Mouse (Mus musculus) forebrain, embryonic 15.5 days (tissue): Measurements from ENCODE around the gene Crhbp. TPM values are rescaled to one million over a fixed set of nuclear protein-coding genes. Genes with fewer than 3 reads are reported as not detected.
A peak's percentile ranks its signal among the peaks of the same experiment; 100 is the strongest.

Source experiments
- ATAC-seq: fragments of 200-750 bp; cut with Nextera tagmentation; replicated peaks from 2 replicates; pipeline ENCODE4 v1.8.0; 2017; ENCODE audit warnings: mild to moderate bottlenecking, moderate TSS enrichment, moderate library complexity
- H3K27ac ChIP-seq: fragments of 300-500 bp; sonication (generic); replicated peaks from 2 replicates; pipeline ENCODE4 v1.5.1; 2015; ENCODE audit warnings: mild to moderate bottlenecking, inconsistent platforms
- H3K27me3 ChIP-seq: fragments of 300-500 bp; sonication (generic); 2 replicates; pipeline ENCODE4 v1.6.1; 2015; ENCODE audit warnings: inconsistent platforms
- H3K36me3 ChIP-seq: fragments of 300-500 bp; sonication (generic); 2 replicates; pipeline ENCODE4 v1.6.1; 2015; ENCODE audit warnings: mild to moderate bottlenecking, inconsistent platforms
- H3K4me1 ChIP-seq: fragments of 300-500 bp; sonication (generic); 2 replicates; pipeline ENCODE4 v1.6.1; 2015; ENCODE audit warnings: inconsistent platforms
- H3K4me2 ChIP-seq: fragments of 300-500 bp; sonication (generic); replicated peaks from 2 replicates; pipeline ENCODE4 v1.6.1; 2015; ENCODE audit warnings: mild to moderate bottlenecking, inconsistent platforms
- H3K4me3 ChIP-seq: fragments of 300-500 bp; sonication (generic); 2 replicates; pipeline ENCODE4 v1.5.1; 2015; ENCODE audit warnings: mild to moderate bottlenecking, inconsistent platforms
- H3K9ac ChIP-seq: fragments of 300-500 bp; sonication (generic); replicated peaks from 2 replicates; pipeline ENCODE4 v1.6.1; 2015; ENCODE audit warnings: mild to moderate bottlenecking, inconsistent platforms
- H3K9me3 ChIP-seq: fragments of 300-500 bp; sonication (generic); 2 replicates; pipeline ENCODE4 v1.6.1; 2016; ENCODE audit warnings: inconsistent platforms
- WGBS: fragments of 180-500 bp; shearing (Covaris S2); methylation state at CpG from one replicate; pipeline ENCODE4 v1.1.7; 2015; ENCODE audit warnings: mixed read lengths; 5-methylcytosine and 5-hydroxymethylcytosine counted together
- polyA plus RNA-seq: library from polyadenylated mRNA; unstranded; fragments of >200 nt; fragmentation: Nextera tagmentation; extraction: Ambion mirVana; gene quantifications from 2 replicates; pipeline ENCODE4 v1.2.1, GENCODE M21; 2015

Crhbp gene
- 0.40 and 1.3 TPM in 2 replicates for polyA plus RNA-seq

DNA sequence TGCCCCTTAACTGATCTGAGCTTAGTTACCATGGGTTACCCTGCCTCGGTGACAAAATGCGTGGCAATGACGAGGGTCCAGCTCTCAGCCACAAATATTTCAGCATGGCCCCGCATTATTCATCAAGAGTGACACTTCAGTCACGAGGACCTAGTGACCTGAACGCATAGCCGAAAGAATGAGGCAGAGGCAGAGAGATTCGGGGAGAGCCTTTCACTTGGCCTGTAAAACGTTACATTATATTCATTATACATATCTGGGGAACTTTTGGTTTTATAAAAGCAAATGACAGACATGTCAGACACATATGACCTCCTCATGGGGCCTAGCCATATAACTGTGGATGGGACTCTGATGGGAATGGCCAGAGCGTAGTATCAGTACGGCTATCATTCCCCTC, at the start of gene Crhbp:
Gene Crhbp (minus strand): TSS at position 101 of the 400 bp plus-strand sequence.
- H3K4me3 ChIP-seq = peak within 1 kb of the TSS; percentile 45
- no peaks in the 10 kb centered on the region for H3K36me3 ChIP-seq
- peak within 1 kb of the TSS; percentile 96 for H3K4me2 ChIP-seq
- 57% methylated on average over 11 of the region's 11 CpGs for WGBS
- ATAC-seq = no peak
- H3K4me1 ChIP-seq = peaks cover 15% of the 10 kb centered on the region
- H3K27ac ChIP-seq = no peak within 1 kb of the TSS
- peaks cover 21% of the 10 kb centered on the region; the same call in 1 of the 2 replicates for H3K27me3 ChIP-seq
- H3K9ac ChIP-seq = peak within 1 kb of the TSS; percentile 46
- H3K9me3 ChIP-seq = no peaks in the 10 kb centered on the region

DNA sequence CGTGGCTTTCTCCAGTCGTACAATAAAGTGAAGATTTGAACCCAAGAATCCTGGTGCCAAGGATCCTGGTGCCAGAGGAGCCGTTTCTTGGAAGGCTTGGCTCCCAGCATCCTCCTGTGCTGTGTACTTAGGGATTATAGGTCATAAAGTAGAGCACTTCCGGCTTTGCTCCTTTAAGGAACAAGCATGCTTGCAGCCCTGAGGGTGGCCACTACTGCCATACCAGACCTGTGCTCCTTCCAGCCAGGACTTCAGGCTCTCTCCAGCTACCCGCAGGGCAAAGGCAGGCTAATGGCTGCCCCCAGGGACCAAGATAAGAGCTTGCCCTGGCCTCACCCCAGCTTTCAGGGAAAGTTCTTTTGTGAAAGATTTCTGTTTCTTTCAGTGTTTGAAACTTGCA, 48.6 kb upstream of the Crhbp start:
- Histone ChIP-seq H3K36me3 (no peaks in the 10 kb centered on the region), H3K4me1 (no peaks in the 10 kb centered on the region), H3K9me3 (no peaks in the 10 kb centered on the region), H3K4me3 (no peak overlapping the region), H3K9ac (no peak overlapping the region), H3K27ac (no peak overlapping the region), H3K4me2 (no peak overlapping the region), H3K27me3 (no peaks in the 10 kb centered on the region)
- no peak for ATAC-seq
- WGBS = 73% methylated on average over 5 of the region's 5 CpGs

DNA sequence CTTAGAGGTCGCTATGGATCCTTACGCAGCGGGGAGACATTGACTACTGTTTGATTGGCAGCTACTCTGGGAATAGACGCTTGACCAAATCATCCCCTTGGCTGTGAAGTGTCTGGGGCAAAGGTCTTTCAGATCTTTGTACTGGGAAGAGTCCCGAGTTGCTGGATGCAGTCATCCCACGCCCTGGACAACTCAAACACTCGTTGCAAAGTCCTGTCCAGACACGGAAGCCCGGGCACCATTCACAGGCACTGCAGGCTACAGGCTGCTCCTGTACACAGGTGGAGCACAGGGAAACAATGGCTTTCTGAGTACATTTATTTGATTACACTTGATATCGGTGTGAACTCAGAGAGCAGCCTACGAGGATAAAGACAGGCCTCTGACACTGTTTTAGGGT, 46.6 kb upstream of the Crhbp start:
- H3K27ac ChIP-seq = no peak overlapping the region
- H3K4me2 ChIP-seq = no peak overlapping the region
- H3K9me3 ChIP-seq = no peaks in the 10 kb centered on the region
- no peaks in the 10 kb centered on the region for H3K4me1 ChIP-seq
- H3K4me3 ChIP-seq = no peak overlapping the region
- no peaks in the 10 kb centered on the region for H3K27me3 ChIP-seq
- 78% methylated on average over 11 of the region's 11 CpGs for WGBS
- H3K36me3 ChIP-seq = no peaks in the 10 kb centered on the region
- H3K9ac ChIP-seq = no peak overlapping the region
- no peak for ATAC-seq

DNA sequence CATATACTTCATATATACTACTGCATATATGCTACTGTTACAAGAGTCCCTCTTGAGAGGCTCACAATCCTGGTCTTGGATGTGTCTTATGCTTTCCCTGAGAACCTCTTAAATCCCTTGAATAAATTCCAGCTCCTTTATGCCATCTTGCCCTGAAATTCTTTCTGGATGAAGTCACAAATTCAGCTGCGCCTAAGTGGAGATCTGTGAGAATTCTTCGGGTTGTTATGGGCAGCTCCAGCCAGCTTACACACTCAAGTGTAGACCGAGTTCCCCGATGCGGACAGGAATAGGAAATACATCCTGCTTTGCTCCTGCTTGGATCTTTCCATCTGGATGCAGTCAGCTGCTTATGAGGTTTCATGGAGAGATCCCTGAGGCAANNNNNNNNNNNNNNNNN, 39.9 kb upstream of the Crhbp start:
- H3K36me3 ChIP-seq = no peaks in the 10 kb centered on the region
- H3K27me3 ChIP-seq = no peaks in the 10 kb centered on the region
- ATAC-seq = no peak
- no peak overlapping the region for H3K27ac ChIP-seq
- H3K4me2 ChIP-seq = no peak overlapping the region
- no peak overlapping the region for H3K9ac ChIP-seq
- H3K9me3 ChIP-seq = no peaks in the 10 kb centered on the region
- WGBS = 25% methylated on average over 5 of the region's 5 CpGs
- H3K4me1 ChIP-seq = no peaks in the 10 kb centered on the region
- H3K4me3 ChIP-seq = no peak overlapping the region

DNA sequence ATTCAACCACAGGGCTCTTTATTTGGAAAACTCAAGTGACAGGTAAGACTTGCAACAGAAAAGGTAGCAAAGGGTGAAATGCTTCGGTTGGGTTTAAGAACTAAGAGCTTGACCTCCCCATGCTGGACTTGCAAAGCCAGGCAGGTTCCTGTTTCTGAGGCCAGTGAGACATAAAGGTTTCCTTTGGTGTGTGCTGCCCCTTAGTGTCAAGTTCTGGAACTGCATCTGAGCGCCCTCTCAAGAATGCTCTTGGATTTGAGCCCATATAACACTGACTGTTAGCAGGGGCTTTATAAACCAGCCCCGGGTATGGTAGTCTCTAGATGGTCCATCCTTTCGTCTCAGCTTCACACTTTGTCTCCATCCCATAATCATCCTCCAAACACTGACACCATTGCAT, 36.7 kb upstream of the Crhbp start:
- Histone ChIP-seq H3K4me3 (no peak overlapping the region), H3K36me3 (no peaks in the 10 kb centered on the region), H3K9me3 (no peaks in the 10 kb centered on the region), H3K27me3 (no peaks in the 10 kb centered on the region), H3K4me1 (no peaks in the 10 kb centered on the region), H3K4me2 (no peak overlapping the region), H3K27ac (no peak overlapping the region), H3K9ac (no peak overlapping the region)
- ATAC-seq = peak; percentile 55; the same call in 1 of the 2 replicates
- WGBS = 14% methylated on average over 4 of the region's 4 CpGs

DNA sequence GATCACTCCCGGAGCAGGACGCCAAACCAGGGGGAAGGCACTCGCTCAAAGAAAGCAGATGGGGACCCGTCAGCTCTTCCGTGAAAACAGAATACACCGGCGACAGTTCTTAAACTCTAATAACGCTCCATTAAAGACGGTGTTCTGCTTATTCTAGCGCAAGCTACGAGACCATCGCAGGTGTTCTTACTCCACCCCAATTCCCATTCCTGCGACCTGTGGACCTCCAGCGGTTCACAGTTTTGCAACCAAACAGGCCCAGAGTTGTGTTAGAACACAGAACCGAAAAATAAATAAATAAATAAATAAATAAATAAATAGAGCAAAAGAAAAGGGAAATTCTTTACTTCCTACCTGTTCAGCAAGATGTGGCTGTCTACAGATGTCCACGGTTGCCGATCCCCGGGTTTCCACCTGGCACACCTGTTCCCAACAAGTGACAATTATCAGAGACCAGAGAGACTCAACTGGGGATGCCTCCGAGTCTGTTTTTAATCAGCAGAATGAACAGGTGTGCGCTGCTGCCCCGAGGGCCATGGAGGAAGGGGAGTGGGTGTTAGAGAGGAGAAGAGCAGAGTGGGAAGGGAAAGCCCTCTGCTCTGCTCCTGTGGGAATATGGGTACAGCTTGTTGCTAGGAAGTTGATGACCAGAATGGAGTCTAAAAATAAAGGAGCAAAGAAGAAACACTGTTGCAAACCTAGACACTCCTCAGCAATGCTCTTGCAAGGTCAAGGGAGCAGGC, 34.1 kb upstream of the Crhbp start, which contains the start of gene S100z:
Gene S100z (minus strand): TSS at position 51 of the 743 bp plus-strand sequence.
- no peak within 1 kb of the TSS for H3K4me2 ChIP-seq
- H3K4me1 ChIP-seq = no peaks in the 10 kb centered on the region
- no peak for ATAC-seq
- H3K4me3 ChIP-seq = no peak within 1 kb of the TSS
- no peaks in the 10 kb centered on the region for H3K36me3 ChIP-seq
- H3K9me3 ChIP-seq = no peaks in the 10 kb centered on the region
- WGBS = 90% methylated on average over 21 of the region's 21 CpGs
- no peak within 1 kb of the TSS for H3K27ac ChIP-seq
- H3K27me3 ChIP-seq = no peaks in the 10 kb centered on the region
- H3K9ac ChIP-seq = no peak within 1 kb of the TSS

DNA sequence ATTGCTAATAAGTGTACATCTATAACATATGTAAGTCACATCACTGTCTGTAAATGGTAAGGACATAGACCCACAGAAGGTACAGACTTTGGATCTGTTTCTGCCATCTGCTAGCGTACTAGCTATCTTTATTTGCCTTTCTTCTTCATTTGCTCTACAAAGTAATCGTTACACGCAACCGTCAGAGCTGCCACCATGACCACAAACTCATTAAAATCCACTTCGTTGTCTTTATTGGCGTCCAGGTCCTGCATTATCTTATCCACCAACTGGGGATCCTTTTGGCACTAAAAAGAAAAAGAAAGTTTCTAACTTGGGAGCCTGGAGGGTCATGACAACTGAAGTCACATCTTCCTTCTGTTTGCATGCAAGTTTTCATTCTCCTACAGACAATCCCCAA, 32.4 kb upstream of the Crhbp start:
- H3K27me3 ChIP-seq = no peaks in the 10 kb centered on the region
- 65% methylated on average over 6 of the region's 6 CpGs for WGBS

DNA sequence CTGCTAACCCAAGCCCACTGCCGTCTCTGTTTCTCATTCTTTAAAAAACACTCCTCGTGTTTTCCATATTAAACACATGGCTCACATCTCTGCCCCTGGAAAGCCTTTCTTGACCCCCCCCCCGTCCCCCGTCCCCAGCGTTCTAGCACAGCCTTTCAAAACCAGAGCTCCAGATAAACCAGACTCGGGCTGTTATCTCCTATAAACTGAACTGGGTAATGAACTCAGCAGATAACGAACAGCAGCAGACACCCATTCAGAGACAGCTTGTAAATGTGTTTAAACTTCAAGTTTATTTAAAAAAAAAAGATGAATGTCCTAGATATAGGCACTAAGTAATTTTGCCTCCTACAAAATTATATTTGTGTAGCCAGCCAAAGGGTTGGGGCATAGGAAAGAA, 30.4 kb upstream of the Crhbp start:
- ATAC-seq = no peak

More for the DNA sequence above, 32.4 kb upstream of the Crhbp start:
- ATAC-seq = no peak
- H3K27ac ChIP-seq = no peak overlapping the region
- no peak overlapping the region for H3K4me2 ChIP-seq
- no peak overlapping the region for H3K4me3 ChIP-seq
- H3K36me3 ChIP-seq = no peaks in the 10 kb centered on the region
- H3K9ac ChIP-seq = no peak overlapping the region
- H3K9me3 ChIP-seq = no peaks in the 10 kb centered on the region
- H3K4me1 ChIP-seq = no peaks in the 10 kb centered on the region

DNA sequence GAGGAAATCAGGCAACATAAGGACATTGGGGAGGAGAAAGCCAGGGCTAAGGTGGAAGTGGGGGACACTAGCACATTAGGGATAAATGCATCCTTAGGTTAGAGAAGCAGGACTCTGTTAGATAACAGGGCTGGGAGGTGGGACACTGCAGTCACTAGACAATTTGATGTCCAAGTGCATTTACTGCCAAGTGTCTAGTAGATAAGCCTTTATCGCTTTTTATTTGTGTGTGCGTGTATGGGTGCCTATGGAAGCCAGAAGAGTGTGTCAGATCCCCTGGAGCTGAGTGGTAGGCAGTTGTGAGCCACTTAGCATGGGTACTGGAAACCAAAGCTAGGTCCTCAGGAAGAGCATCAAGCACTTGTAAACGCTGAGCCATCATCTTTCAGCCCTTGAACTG, 29.6 kb upstream of the Crhbp start:
- H3K4me1 ChIP-seq = no peaks in the 10 kb centered on the region
- H3K36me3 ChIP-seq = no peaks in the 10 kb centered on the region
- H3K4me3 ChIP-seq = no peak overlapping the region
- H3K4me2 ChIP-seq = no peak overlapping the region
- H3K27me3 ChIP-seq = no peaks in the 10 kb centered on the region
- ATAC-seq = no peak
- WGBS = 89% methylated on average over 3 of the region's 3 CpGs
- H3K9ac ChIP-seq = no peak overlapping the region
- no peaks in the 10 kb centered on the region for H3K9me3 ChIP-seq
- no peak overlapping the region for H3K27ac ChIP-seq

More for the DNA sequence above, 30.4 kb upstream of the Crhbp start:
- no peaks in the 10 kb centered on the region for H3K36me3 ChIP-seq
- WGBS = 68% methylated on average over 7 of the region's 7 CpGs
- no peaks in the 10 kb centered on the region for H3K9me3 ChIP-seq
- H3K27me3 ChIP-seq = no peaks in the 10 kb centered on the region
- H3K27ac ChIP-seq = no peak overlapping the region
- H3K4me2 ChIP-seq = no peak overlapping the region
- no peak overlapping the region for H3K4me3 ChIP-seq
- H3K9ac ChIP-seq = no peak overlapping the region
- H3K4me1 ChIP-seq = no peaks in the 10 kb centered on the region

DNA sequence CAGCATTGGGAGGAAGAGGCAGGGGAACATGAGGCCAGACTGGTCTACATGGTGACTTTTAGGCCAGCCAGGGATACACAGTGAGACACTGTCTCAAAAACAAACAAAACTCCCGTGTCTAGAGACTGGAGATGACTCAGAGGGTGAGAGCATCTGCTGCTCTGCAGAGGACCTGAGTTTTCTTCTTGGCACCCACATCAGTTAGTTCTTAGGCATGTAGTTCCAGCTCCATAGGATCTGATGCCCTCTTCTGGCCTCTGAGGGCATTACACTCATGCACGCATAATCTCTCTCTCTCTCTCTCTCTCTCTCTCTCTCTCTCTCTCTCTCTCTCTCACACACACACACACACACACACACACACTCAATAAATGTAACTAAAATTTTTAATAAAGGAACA, 26.2 kb upstream of the Crhbp start:
- H3K27ac ChIP-seq = no peak overlapping the region
- WGBS = 76% methylated on average over 2 of the region's 2 CpGs
- H3K9me3 ChIP-seq = no peaks in the 10 kb centered on the region
- H3K9ac ChIP-seq = no peak overlapping the region
- no peaks in the 10 kb centered on the region for H3K27me3 ChIP-seq
- H3K36me3 ChIP-seq = no peaks in the 10 kb centered on the region
- ATAC-seq = no peak
- H3K4me1 ChIP-seq = no peaks in the 10 kb centered on the region
- no peak overlapping the region for H3K4me2 ChIP-seq
- H3K4me3 ChIP-seq = no peak overlapping the region

DNA sequence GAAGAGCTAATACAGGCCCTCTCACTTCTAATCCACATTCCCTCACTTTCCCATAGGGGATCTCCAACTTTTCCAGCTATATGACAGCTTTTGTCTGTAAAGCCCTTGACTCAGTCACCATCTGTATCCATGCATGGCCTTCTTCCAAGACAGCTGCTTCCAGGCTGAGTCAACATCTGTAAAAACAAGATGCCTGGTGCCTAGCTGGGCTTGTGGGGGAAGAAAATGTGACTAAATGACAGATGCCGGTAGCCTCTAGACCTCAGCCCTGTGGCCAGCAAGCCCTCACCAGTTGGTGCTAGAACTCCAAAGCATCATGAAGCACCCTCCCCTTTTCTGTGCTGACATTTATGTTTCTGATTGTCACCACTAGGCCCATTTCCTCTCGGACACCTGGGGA, 6.8 kb upstream of the Crhbp start:
- no peaks in the 10 kb centered on the region for H3K4me1 ChIP-seq
- no peaks in the 10 kb centered on the region for H3K9me3 ChIP-seq
- no peak overlapping the region for H3K4me3 ChIP-seq
- H3K27ac ChIP-seq = no peak overlapping the region
- H3K9ac ChIP-seq = no peak overlapping the region
- ATAC-seq = no peak
- 96% methylated on average over 2 of the region's 2 CpGs for WGBS
- H3K36me3 ChIP-seq = no peaks in the 10 kb centered on the region
- H3K4me2 ChIP-seq = no peak overlapping the region
- no peaks in the 10 kb centered on the region for H3K27me3 ChIP-seq

DNA sequence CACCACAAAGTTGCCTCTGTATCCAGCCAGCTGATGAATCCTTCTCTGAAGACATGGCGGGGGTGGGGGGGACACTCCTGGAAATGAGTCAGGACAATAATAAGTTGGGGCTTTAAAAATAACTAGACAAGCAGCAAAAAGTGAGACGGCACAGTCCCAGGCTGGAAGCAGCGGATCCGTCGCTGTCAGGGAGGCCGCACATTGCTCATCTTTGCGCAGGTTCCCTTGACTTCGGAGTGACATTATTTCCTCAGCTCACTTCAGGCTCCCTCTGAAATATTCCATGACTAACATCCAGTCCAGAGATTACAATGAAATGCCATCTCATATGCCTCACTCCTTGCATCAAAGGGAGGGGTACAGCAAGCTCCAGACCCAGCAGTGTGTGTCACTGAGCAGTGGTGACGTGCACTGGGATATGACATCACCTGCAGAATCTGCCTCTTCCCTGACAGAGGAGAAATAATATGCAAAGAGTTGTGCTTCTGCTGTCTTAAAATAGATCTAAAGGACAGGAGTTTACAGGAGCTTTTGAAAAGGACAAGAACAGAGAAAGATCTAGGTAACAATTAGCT, 6.0 kb upstream of the Crhbp start:
- WGBS = 86% methylated on average over 9 of the region's 9 CpGs
- Histone ChIP-seq H3K4me1 (no peaks in the 10 kb centered on the region), H3K9ac (no peak overlapping the region), H3K4me3 (no peak overlapping the region), H3K27me3 (no peaks in the 10 kb centered on the region), H3K36me3 (no peaks in the 10 kb centered on the region), H3K9me3 (no peaks in the 10 kb centered on the region), H3K4me2 (no peak overlapping the region), H3K27ac (no peak overlapping the region)
- ATAC-seq = no peak
